Mouse (Mus musculus) layer of hippocampus, adult 8-10 months (tissue): ENCODE measurements around the gene Atp13a3. TPM values are rescaled to one million over a fixed set of nuclear protein-coding genes. Genes with fewer than 3 reads are reported as not detected.
"Not testable (repeated sequence)": the region's sequence is repeated elsewhere in the genome, so short reads cannot be mapped to it uniquely, and the experiment has no call there.

Source experiments
- DNase-seq, 2 experiments: peaks; one replicate each; pipeline ENCODE4 v3.0.0; 2022; ENCODE audit warnings: low spot score in 2 of 2
- total RNA-seq, 4 experiments: library from RNA; stranded (reverse); gene quantifications; 2 replicates each; pipeline ENCODE4 v1.2.4; 2022

Atp13a3 gene
- total RNA-seq, 4 experiments from 2014 or later: 63.5 to 84.2 (median 66.8) TPM

GRCm38 (mm10) chr16:30412680-30413079, 6.9 kb upstream of the Atp13a3 start:
- DNase-seq: no peak

GRCm38 (mm10) chr16:30410914-30411313, 5.1 kb upstream of the Atp13a3 start:
- DNase-seq: no peak

GRCm38 (mm10) chr16:30407513-30407912, 1.7 kb upstream of the Atp13a3 start:
- DNase-seq: no peak

- no peak for DNase-seq
Observed at GRCm38 (mm10) chr16:30403528-30403927, 2.2 kb downstream of the Atp13a3 start.

GRCm38 (mm10) chr16:30397127-30398057, 8.4 kb downstream of the Atp13a3 start:
- no peak for DNase-seq

GRCm38 (mm10) chr16:30395136-30395535, 10.6 kb downstream of the Atp13a3 start:
- DNase-seq: no peak

GRCm38 (mm10) chr16:30390650-30391340, 15.0 kb downstream of the Atp13a3 start:
- no peak for DNase-seq

- DNase-seq: no peak
Observed at GRCm38 (mm10) chr16:30389831-30390649, 15.7 kb downstream of the Atp13a3 start.

GRCm38 (mm10) chr16:30389210-30389684, 16.5 kb downstream of the Atp13a3 start:
- DNase-seq: peak in 1 of 2 experiments; percentile 11

GRCm38 (mm10) chr16:30388522-30389209, 17.1 kb downstream of the Atp13a3 start:
- peak; percentile 77 to 86 for DNase-seq

- peak in 1 of 2 experiments; percentile 12 for DNase-seq
Observed at GRCm38 (mm10) chr16:30387871-30388460, 17.8 kb downstream of the Atp13a3 start.

GRCm38 (mm10) chr16:30386911-30387439, 18.8 kb downstream of the Atp13a3 start:
- no peak for DNase-seq

- no peak for DNase-seq
Observed at GRCm38 (mm10) chr16:30385531-30385930, 20.2 kb downstream of the Atp13a3 start.

GRCm38 (mm10) chr16:30376237-30376636, 29.5 kb downstream of the Atp13a3 start:
- no peak for DNase-seq

- no peak for DNase-seq
Observed at GRCm38 (mm10) chr16:30374927-30375326, 30.8 kb downstream of the Atp13a3 start.

- DNase-seq: no peak
Observed at GRCm38 (mm10) chr16:30374266-30374665, 31.5 kb downstream of the Atp13a3 start.

GRCm38 (mm10) chr16:30373286-30373685, 32.5 kb downstream of the Atp13a3 start:
- not testable (repeated sequence) for DNase-seq

GRCm38 (mm10) chr16:30367395-30367794, 38.4 kb downstream of the Atp13a3 start:
- DNase-seq: no peak

GRCm38 (mm10) chr16:30364604-30365003, 41.2 kb downstream of the Atp13a3 start:
- DNase-seq: no peak

- DNase-seq: no peak
Observed at GRCm38 (mm10) chr16:30362528-30362927, 43.2 kb downstream of the Atp13a3 start.
